13 mouse cellular contexts compared by ENCODE assay signal in genomic region chr13:29415967-29416366, GRCm38 (mm10).
DNase-seq lines count a peak whose midpoint lies in the region; ATAC-seq and TF ChIP-seq lines count a peak whose summit lies in the region.
"Had no signal": no experiment of that assay in that cellular context is flagged by ENCODE, and none has a peak within 500 bp of the region (broad histone marks: within the 10 kb centered on the region; RNA-seq: fewer than 3 reads in every experiment).

No protein-coding gene starts in this region.

- H3K9ac ChIP-seq in heart, embryonic 15.5 days, result no peak overlapping the region
- no peak overlapping the region for H3K9ac ChIP-seq in heart, embryonic 11.5 days (ENCODE audit: low read depth, low read length)
- no peak overlapping the region for H3K9ac ChIP-seq in hindbrain, embryonic 15.5 days
- H3K9ac ChIP-seq in midbrain, postnatal 0 days (replicated peaks; ENCODE audit: low read length, poor library complexity, severe bottlenecking), result no peak overlapping the region
- H3K9ac ChIP-seq: lung, embryonic 15.5 days had no signal

- no peak for ATAC-seq in heart, embryonic 15.5 days (replicated peaks; ENCODE audit: insufficient number of reproducible peaks, insufficient read depth, low FRiP score, low read depth)
- no peak for ATAC-seq in heart, embryonic 11.5 days (replicated peaks; ENCODE audit: insufficient number of reproducible peaks, low FRiP score, low TSS enrichment)
- ATAC-seq in hindbrain, embryonic 15.5 days (ENCODE audit: low FRiP score, low read depth), result peak; percentile 39
- no peak; the same call in 1 of the 2 replicates for ATAC-seq in midbrain, postnatal 0 days (ENCODE audit: low FRiP score)
- ATAC-seq in activated CD4-positive, CD25-positive, alpha-beta regulatory T cell, adult 4 months, result no peak
- ATAC-seq: Patski had no signal

- no peak for TF ChIP-seq POLR2A in embryonic fibroblast, embryonic 13.5 days (IDR thresholded peaks at IDR 0.05; ENCODE audit: low read depth, low read length)

- H3K4me3 ChIP-seq in heart, embryonic 15.5 days, result no peak overlapping the region
- no peak overlapping the region for H3K4me3 ChIP-seq in heart, embryonic 11.5 days (ENCODE audit: low read depth, low read length)
- no peak overlapping the region for H3K4me3 ChIP-seq in embryonic fibroblast, embryonic 13.5 days (ENCODE audit: insufficient read depth, low read length)
- H3K4me3 ChIP-seq in hindbrain, embryonic 15.5 days, result no peak overlapping the region
- no peak overlapping the region for H3K4me3 ChIP-seq in midbrain, postnatal 0 days (ENCODE audit: low read depth, low read length)
- H3K4me3 ChIP-seq: heart, adult 2 months; lung, embryonic 15.5 days had no signal

- H3K36me3 ChIP-seq in heart, embryonic 15.5 days, result no peaks in the 10 kb centered on the region
- no peaks in the 10 kb centered on the region; the same call in 1 of the 2 replicates for H3K36me3 ChIP-seq in heart, embryonic 11.5 days (ENCODE audit: control insufficient read depth, insufficient read depth, low read length)
- H3K36me3 ChIP-seq in hindbrain, embryonic 15.5 days, result no peaks in the 10 kb centered on the region
- no peaks in the 10 kb centered on the region for H3K36me3 ChIP-seq in midbrain, postnatal 0 days (ENCODE audit: insufficient read depth, low read length)
- H3K36me3 ChIP-seq: lung, embryonic 15.5 days had no signal

- no peaks in the 10 kb centered on the region for H3K27me3 ChIP-seq in heart, embryonic 15.5 days
- H3K27me3 ChIP-seq in heart, embryonic 11.5 days (ENCODE audit: control insufficient read depth, insufficient read depth, low read length), result no peaks in the 10 kb centered on the region
- H3K27me3 ChIP-seq in hindbrain, embryonic 15.5 days, result no peaks in the 10 kb centered on the region
- H3K27me3 ChIP-seq in midbrain, postnatal 0 days (ENCODE audit: insufficient read depth, low read length), result no peaks in the 10 kb centered on the region
- H3K27me3 ChIP-seq: lung, embryonic 15.5 days; Patski had no signal

- H3K9me3 ChIP-seq in heart, embryonic 15.5 days (replicated peaks), result no peaks in the 10 kb centered on the region
- no peaks in the 10 kb centered on the region for H3K9me3 ChIP-seq in heart, embryonic 11.5 days (replicated peaks; ENCODE audit: control insufficient read depth, low read length)
- H3K9me3 ChIP-seq in hindbrain, embryonic 15.5 days, result no peaks in the 10 kb centered on the region
- H3K9me3 ChIP-seq in midbrain, postnatal 0 days (ENCODE audit: low read length), result no peaks in the 10 kb centered on the region
- H3K9me3 ChIP-seq: lung, embryonic 15.5 days had no signal

- 53% methylated on average over 2 of the region's 2 CpGs for WGBS in heart, embryonic 15.5 days
- 54% methylated on average over 2 of the region's 2 CpGs for WGBS in heart, embryonic 11.5 days (ENCODE audit: insufficient replicate concordance)
- 10% methylated on average over 2 of the region's 2 CpGs for WGBS in hindbrain, embryonic 15.5 days
- WGBS in midbrain, postnatal 0 days, result 13% methylated on average over 2 of the region's 2 CpGs

- H3K27ac ChIP-seq in heart, embryonic 15.5 days, result 0 out of 2 replicates have a peak overlapping the region, but pooled peaks have one; percentile 8
- H3K27ac ChIP-seq in heart, embryonic 11.5 days (ENCODE audit: low read depth, low read length), result no peak overlapping the region
- 0 out of 2 replicates have a peak overlapping the region, but pooled peaks have one; percentile 29 for H3K27ac ChIP-seq in embryonic fibroblast, embryonic 13.5 days (ENCODE audit: insufficient read depth, low read length)
- peak overlapping the region; percentile 65 for H3K27ac ChIP-seq in hindbrain, embryonic 15.5 days (replicated peaks)
- H3K27ac ChIP-seq in midbrain, postnatal 0 days (ENCODE audit: low read depth, low read length), result peak overlapping the region; percentile 55
- H3K27ac ChIP-seq: lung, embryonic 15.5 days had no signal

- peaks cover 28% of the 10 kb centered on the region for H3K4me1 ChIP-seq in heart, embryonic 15.5 days (replicated peaks)
- peaks cover 14% of the 10 kb centered on the region for H3K4me1 ChIP-seq in heart, embryonic 11.5 days (ENCODE audit: control insufficient read depth, insufficient read depth, low read length)
- 0 out of 2 replicates have a peak, but pooled peaks cover 4% of the 10 kb centered on the region for H3K4me1 ChIP-seq in embryonic fibroblast, embryonic 13.5 days (ENCODE audit: control insufficient read depth, insufficient read depth, low read length)
- peaks cover 34% of the 10 kb centered on the region for H3K4me1 ChIP-seq in hindbrain, embryonic 15.5 days (replicated peaks)
- peaks cover 6% of the 10 kb centered on the region for H3K4me1 ChIP-seq in midbrain, postnatal 0 days (ENCODE audit: insufficient read depth, low read length)

- peak; percentile 39 for DNase-seq in midbrain, postnatal 0 days (ENCODE audit: low spot score)
- DNase-seq in kidney, adult 18-20 months, result no peak
- DNase-seq in spleen, postnatal 4 days (ENCODE audit: low spot score in 2 of 2), result no peak
- DNase-seq: adrenal gland, postnatal 25 days; cerebellum, adult 9-11 months; heart, adult 2 months had no signal

- no peak overlapping the region for H3K4me2 ChIP-seq in heart, embryonic 15.5 days
- H3K4me2 ChIP-seq in heart, embryonic 11.5 days, result no peak overlapping the region
- no peak overlapping the region for H3K4me2 ChIP-seq in hindbrain, embryonic 15.5 days
- H3K4me2 ChIP-seq in midbrain, postnatal 0 days (ENCODE audit: low read depth, low read length, poor library complexity, severe bottlenecking), result no peak overlapping the region
- H3K4me2 ChIP-seq: lung, embryonic 15.5 days had no signal

- no peak for TF ChIP-seq CTCF in embryonic fibroblast, embryonic 13.5 days (IDR thresholded peaks at IDR 0.05; ENCODE audit: borderline replicate concordance, insufficient read depth, low read length)
- TF ChIP-seq CTCF in midbrain, postnatal 0 days (IDR thresholded peaks at IDR 0.05), result no peak
